Mouse (Mus musculus) neural tube, embryonic 15.5 days (tissue): ENCODE data around the gene Pyy. TPM values are rescaled to one million over a fixed set of nuclear protein-coding genes. Genes with fewer than 3 reads are reported as not detected.

ENCODE experiments used
- ATAC-seq: fragments of 200-750 bp; cut with Nextera tagmentation; 2 replicates; pipeline ENCODE4 v1.8.0; 2017; ENCODE audit warnings: mild to moderate bottlenecking, moderate TSS enrichment, moderate library complexity; ENCODE audit not compliant: low FRiP score
- H3K27ac ChIP-seq: fragments of 300-500 bp; sonication (generic); replicated peaks from 2 replicates; pipeline ENCODE4 v1.5.1; 2015; ENCODE audit warnings: mild to moderate bottlenecking, inconsistent platforms
- H3K27me3 ChIP-seq: fragments of 300-500 bp; sonication (generic); replicated peaks from 2 replicates; pipeline ENCODE4 v1.6.1; 2015; ENCODE audit warnings: inconsistent platforms
- H3K36me3 ChIP-seq: fragments of 300-500 bp; sonication (generic); 2 replicates; pipeline ENCODE4 v1.6.1; 2015; ENCODE audit warnings: inconsistent platforms
- H3K4me1 ChIP-seq: fragments of 300-500 bp; sonication (generic); 2 replicates; pipeline ENCODE4 v1.6.1; 2015; ENCODE audit warnings: inconsistent platforms
- H3K4me2 ChIP-seq: fragments of 300-500 bp; sonication (generic); 2 replicates; pipeline ENCODE4 v1.6.1; 2015; ENCODE audit warnings: inconsistent platforms, mild to moderate bottlenecking, moderate library complexity
- H3K4me3 ChIP-seq: fragments of 300-500 bp; sonication (generic); replicated peaks from 2 replicates; pipeline ENCODE4 v1.5.1; 2015; ENCODE audit warnings: mild to moderate bottlenecking, inconsistent platforms
- H3K9ac ChIP-seq: fragments of 300-500 bp; sonication (generic); replicated peaks from 2 replicates; pipeline ENCODE4 v1.6.1; 2015; ENCODE audit warnings: mild to moderate bottlenecking, inconsistent platforms
- H3K9me3 ChIP-seq: fragments of 300-500 bp; sonication (generic); replicated peaks from 2 replicates; pipeline ENCODE4 v1.6.1; 2016; ENCODE audit warnings: inconsistent platforms
- WGBS: fragments of 180-500 bp; shearing (Covaris S2); methylation state at CpG from one replicate; pipeline ENCODE4 v1.1.7; 2015; ENCODE audit warnings: mixed read lengths; 5-methylcytosine and 5-hydroxymethylcytosine counted together
- polyA plus RNA-seq: library from polyadenylated mRNA; unstranded; fragments of >200 nt; fragmentation: Nextera tagmentation; extraction: Ambion mirVana; gene quantifications from 2 replicates; pipeline ENCODE4 v1.2.1, GENCODE M21; 2015

Gene Pyy
- polyA plus RNA-seq, 1 experiment from 2014 or later = 7.8 TPM

DNA sequence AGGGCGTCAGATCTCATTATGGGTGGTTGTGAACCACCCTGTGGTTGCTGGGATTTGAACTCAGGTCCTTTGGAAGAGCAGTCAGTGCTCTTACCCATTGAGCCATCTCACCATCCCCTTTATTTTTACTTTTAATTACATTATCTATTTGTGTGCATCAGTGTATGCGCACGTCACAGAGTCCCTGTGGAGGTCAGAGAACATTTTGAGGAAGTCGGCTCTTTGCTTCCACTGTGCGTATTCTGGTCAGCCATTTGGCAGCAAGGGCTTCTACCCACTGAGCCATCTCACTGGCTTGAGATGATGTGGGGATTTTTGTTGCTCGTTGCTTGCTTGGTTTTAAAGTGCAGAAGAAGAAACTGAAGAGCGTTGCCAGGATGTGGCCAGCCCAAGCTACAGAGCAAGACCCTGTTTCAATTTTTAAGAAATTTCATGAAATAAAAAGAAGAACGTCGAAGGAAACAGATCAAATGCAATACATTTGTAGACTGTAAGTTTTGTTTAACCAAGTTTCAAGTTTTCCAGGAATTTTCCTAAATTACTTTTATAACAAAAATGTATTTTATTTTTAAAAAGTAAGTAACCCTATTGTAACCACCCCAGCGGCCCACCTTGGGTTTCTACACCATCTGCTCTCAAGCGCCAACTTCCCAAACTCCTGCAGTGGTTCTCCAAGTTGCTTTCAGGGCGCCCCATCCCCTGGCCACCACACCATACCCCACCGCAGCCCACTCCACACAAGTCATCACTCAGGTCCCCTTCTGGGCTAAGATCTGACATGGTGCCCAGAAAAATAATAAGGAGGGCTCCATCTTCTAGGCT lies 30.2 kb upstream of the Pyy start:
- WGBS = 47% methylated on average over 13 of the region's 13 CpGs
- peaks cover 10% of the 10 kb centered on the region for H3K4me1 ChIP-seq
- H3K9me3 ChIP-seq = no peaks in the 10 kb centered on the region
- H3K4me2 ChIP-seq = peak overlapping the region; percentile 66
- H3K4me3 ChIP-seq = peak overlapping the region; percentile 29
- 0 out of 2 replicates have a peak, but pooled peaks cover 17% of the 10 kb centered on the region for H3K27me3 ChIP-seq
- no peaks in the 10 kb centered on the region for H3K36me3 ChIP-seq
- no peak for ATAC-seq
- no peak overlapping the region for H3K27ac ChIP-seq
- H3K9ac ChIP-seq = peak overlapping the region; percentile 42; the same call in 1 of the 2 replicates

DNA sequence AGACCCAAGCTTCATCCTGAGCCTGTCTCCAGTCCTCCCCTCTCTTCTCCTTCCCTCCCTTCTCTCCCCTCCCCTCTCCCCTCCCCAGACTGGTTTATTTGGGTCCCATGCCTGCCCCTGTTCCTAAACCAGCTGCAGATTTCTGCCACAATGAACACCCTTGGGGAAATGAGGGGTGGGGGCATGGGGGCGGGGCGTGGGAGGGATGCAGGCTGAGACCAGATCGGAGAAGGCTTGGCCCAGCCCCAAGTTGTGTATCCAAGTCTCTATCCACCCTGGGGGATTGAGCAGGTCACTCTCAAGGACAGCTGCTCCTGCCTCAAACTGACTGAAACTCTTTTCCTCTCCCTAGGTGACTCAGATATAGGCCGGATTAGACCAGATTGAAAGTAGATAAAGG lies 26.9 kb upstream of the Pyy start:
- Histone ChIP-seq H3K9me3 (no peaks in the 10 kb centered on the region), H3K4me3 (no peak overlapping the region), H3K4me2 (no peak overlapping the region), H3K27ac (no peak overlapping the region), H3K9ac (no peak overlapping the region), H3K4me1 (peaks cover 10% of the 10 kb centered on the region), H3K27me3 (0 out of 2 replicates have a peak, but pooled peaks cover 11% of the 10 kb centered on the region), H3K36me3 (no peaks in the 10 kb centered on the region)
- ATAC-seq = no peak
- WGBS = 24% methylated on average over 4 of the region's 4 CpGs

DNA sequence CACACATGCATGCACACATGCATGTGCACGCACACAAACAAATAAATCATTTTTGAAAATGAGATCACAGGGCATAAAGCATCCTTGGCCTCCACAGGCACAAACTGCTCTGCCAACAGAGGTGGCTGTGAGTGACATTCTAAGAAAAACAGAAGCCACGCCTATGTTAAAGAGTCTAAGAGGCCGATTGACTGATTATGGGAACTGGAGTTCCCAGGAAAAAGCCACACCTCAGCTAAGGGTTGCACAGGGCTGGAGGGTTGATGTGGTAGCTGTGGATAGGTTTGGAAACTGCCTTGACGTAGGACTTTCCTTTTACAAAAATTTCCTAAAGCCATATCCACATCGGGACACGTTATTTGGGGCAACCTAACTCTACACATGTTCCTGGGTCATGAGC lies 9.8 kb upstream of the Pyy start:
- H3K4me1 ChIP-seq = no peaks in the 10 kb centered on the region
- no peaks in the 10 kb centered on the region for H3K9me3 ChIP-seq
- ATAC-seq = no peak
- H3K4me3 ChIP-seq = no peak overlapping the region
- peaks cover 3% of the 10 kb centered on the region for H3K27me3 ChIP-seq
- H3K4me2 ChIP-seq = no peak overlapping the region
- 87% methylated on average over 6 of the region's 6 CpGs for WGBS
- no peak overlapping the region for H3K27ac ChIP-seq
- no peaks in the 10 kb centered on the region for H3K36me3 ChIP-seq
- H3K9ac ChIP-seq = no peak overlapping the region

DNA sequence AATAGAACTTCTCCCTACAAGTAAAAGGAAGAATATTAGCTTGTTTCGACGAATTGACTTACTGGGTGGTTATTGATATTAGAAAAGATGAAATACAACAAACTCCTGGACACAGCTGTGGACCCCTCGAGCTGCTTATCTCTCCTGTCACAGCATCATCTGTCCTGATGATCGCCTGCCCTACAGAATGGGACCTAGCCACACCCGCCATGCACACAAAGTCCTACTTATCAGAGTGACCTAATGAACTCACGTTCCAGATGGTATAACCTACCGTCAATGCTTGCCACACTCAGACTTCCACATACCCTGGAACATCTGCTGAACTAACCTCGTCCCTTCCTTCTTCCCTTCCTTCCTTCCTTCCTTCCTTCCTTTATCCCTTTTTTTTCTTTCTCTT lies 8.6 kb upstream of the Pyy start:
- H3K9ac ChIP-seq = no peak overlapping the region
- 85% methylated on average over 8 of the region's 8 CpGs for WGBS
- ATAC-seq = no peak
- peaks cover 7% of the 10 kb centered on the region for H3K27me3 ChIP-seq
- H3K4me3 ChIP-seq = no peak overlapping the region
- no peak overlapping the region for H3K4me2 ChIP-seq
- no peak overlapping the region for H3K27ac ChIP-seq
- H3K36me3 ChIP-seq = no peaks in the 10 kb centered on the region
- H3K9me3 ChIP-seq = no peaks in the 10 kb centered on the region
- no peaks in the 10 kb centered on the region for H3K4me1 ChIP-seq

DNA sequence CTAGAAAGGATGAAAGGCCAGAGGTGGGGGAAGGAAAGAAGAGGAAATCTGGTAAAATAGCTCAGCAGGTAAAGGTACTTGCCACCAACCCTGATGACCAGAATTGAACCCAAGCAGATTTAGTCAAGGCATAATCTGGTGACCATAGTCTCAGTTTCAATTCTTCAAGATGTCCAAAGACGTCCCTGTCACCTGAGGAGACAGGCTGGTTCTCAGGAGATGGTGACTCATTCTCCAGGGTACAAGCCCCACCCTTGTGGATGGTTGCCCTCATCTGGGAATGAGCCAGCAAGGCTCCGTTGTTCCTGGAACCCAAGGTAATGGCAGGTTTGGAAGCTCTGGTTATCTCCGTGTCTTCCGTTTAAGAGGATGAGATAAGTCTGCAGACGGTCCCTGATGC lies 3.9 kb upstream of the Pyy start:
- Histone ChIP-seq H3K27me3 (peaks cover 37% of the 10 kb centered on the region), H3K27ac (no peak overlapping the region), H3K36me3 (no peaks in the 10 kb centered on the region), H3K9me3 (no peaks in the 10 kb centered on the region), H3K4me2 (no peak overlapping the region), H3K4me3 (no peak overlapping the region), H3K4me1 (0 out of 2 replicates have a peak, but pooled peaks cover 3% of the 10 kb centered on the region), H3K9ac (no peak overlapping the region)
- 84% methylated on average over 5 of the region's 5 CpGs for WGBS
- no peak for ATAC-seq

DNA sequence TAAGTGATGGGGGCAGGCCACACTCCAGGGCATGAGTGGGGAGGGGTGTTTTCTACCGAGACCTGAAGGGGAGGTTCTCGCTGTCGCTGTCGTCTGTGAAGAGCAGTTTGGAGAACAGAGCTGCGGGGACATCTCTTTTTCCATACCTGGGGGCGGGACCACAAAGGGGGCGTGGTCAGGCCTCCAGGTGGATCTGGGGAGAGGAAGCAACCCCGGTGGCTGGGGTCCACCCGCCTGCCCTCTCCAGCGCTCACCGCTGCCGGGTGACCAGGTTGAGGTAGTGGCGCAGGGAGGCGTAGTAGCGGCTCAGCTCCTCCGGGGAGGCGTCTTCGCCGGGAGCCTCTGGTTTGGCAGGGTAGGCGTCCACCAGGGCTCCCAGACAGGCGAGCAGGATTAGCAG lies 721 bp downstream of the Pyy start:
- Histone ChIP-seq H3K27me3 (peaks cover 75% of the 10 kb centered on the region), H3K4me2 (no peak overlapping the region)
- 2% methylated on average over 18 of the region's 21 CpGs for WGBS

DNA sequence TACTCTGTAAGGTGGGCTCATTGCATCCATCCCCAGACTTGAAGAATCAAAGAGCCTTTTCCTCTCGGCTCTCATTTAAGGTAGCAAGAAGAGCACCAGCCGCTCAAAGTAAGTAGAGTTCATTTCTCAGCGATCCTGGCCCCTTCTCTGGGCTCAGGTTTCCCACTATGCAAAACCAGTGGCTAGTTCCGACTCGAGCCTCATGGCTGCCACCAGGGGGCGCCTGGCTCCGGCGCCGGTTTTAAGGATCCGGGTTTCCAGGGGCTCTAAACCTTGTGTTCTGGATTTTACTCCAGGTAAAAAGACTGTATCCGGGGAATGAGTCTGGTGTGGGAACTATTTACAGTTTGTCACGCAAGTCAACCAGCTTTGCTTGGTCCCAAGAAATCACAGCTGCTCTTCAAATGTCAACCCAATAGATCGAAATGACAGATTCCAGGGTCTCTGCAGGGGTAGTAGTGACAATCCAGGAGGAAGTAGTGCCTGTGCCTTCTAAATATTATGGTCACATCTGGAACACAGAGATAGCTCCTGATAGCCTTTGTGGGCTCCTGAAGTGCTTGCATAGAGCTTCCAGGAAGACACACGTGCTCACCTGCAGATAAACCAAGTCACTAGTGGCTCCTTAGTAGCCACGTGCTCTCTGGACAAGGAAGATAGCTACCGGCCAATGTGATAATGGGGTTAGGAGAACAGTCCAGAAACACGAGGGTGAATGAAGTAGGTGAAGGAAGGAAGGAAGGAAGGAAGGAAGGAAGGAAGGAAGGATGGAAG lies 5.0 kb downstream of the Pyy start:
- Histone ChIP-seq H3K4me1 (peaks cover 4% of the 10 kb centered on the region), H3K27me3 (peaks cover 68% of the 10 kb centered on the region), H3K9me3 (no peaks in the 10 kb centered on the region)

More for the DNA sequence above, 721 bp downstream of the Pyy start:
- ATAC-seq = no peak
- no peak overlapping the region for H3K4me3 ChIP-seq
- H3K4me1 ChIP-seq = 0 out of 2 replicates have a peak, but pooled peaks cover 3% of the 10 kb centered on the region
- H3K9me3 ChIP-seq = no peaks in the 10 kb centered on the region
- no peaks in the 10 kb centered on the region for H3K36me3 ChIP-seq
- no peak overlapping the region for H3K9ac ChIP-seq
- no peak overlapping the region for H3K27ac ChIP-seq

DNA sequence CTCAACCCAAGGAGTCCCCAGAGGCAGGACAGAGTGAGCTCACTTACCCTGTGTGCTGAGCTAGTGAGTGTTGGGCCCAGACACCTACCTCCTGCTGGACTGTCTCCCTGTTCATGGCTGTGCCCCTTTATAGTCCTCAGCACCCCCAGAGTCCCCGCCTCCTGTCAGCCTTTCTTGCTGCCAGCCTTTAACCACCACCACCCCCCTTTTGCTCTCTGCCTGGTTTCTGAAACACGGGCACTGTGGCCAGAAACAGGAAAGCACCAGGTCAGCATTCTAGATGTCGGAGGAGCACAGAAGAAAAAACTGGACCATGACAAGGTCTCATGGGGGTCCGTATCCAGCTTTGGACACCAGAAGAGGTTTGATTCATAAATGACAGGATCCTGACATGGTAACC lies 6.4 kb downstream of the Pyy start, which contains the start of gene Ppy:
TSS of gene Ppy (minus strand) at position 101 of the 400 bp plus-strand sequence.
- no peak within 1 kb of the TSS for H3K4me3 ChIP-seq
- no peaks in the 10 kb centered on the region for H3K9me3 ChIP-seq
- H3K27me3 ChIP-seq = peaks cover 55% of the 10 kb centered on the region
- no peak within 1 kb of the TSS for H3K4me2 ChIP-seq
- H3K36me3 ChIP-seq = no peaks in the 10 kb centered on the region
- ATAC-seq = no peak
- WGBS = 80% methylated on average over 4 of the region's 4 CpGs
- H3K27ac ChIP-seq = no peak within 1 kb of the TSS
- peaks cover 16% of the 10 kb centered on the region for H3K4me1 ChIP-seq
- H3K9ac ChIP-seq = no peak within 1 kb of the TSS

More for the DNA sequence above, 5.0 kb downstream of the Pyy start:
- no peak overlapping the region for H3K4me3 ChIP-seq
- no peak for ATAC-seq
- H3K27ac ChIP-seq = no peak overlapping the region
- no peak overlapping the region for H3K9ac ChIP-seq
- WGBS = 20% methylated on average over 17 of the region's 17 CpGs
- H3K4me2 ChIP-seq = no peak overlapping the region
- no peaks in the 10 kb centered on the region for H3K36me3 ChIP-seq

DNA sequence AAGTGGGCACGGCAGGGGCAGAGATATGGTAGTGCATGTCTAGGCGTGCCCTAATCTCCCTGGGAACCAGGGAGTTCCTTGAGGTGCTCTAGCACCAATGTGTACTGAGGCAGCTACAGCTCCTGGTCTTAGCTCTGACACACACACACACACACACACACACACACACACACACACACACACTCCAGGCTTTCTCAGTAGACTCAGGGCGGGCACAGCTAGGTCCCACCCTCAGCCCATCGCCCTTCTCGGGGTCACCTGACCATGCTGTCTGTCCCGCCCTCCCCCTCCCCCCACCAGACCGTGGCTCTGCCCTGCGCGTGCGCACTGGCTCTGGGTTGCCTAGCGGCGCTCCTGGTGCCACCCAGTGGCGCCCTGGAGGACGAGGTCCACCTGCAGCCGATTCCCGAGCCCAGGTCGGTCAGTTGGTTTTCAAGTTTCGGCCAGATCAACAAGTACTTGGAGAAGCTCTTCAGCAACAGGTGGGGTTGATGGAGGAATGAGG lies 10.7 kb downstream of the Pyy start:
- no peaks in the 10 kb centered on the region for H3K36me3 ChIP-seq
- H3K9ac ChIP-seq = 0 out of 2 replicates have a peak overlapping the region, but pooled peaks have one; percentile 30
- peaks cover 18% of the 10 kb centered on the region for H3K27me3 ChIP-seq
- ATAC-seq = peak; percentile 90
- no peak overlapping the region; the same call in 1 of the 2 replicates for H3K27ac ChIP-seq
- peak overlapping the region; percentile 28 for H3K4me3 ChIP-seq
- peak overlapping the region; percentile 58 for H3K4me2 ChIP-seq
- whole genome bisulfite sequencing = 7% methylated on average over 17 of the region's 18 CpGs
- no peaks in the 10 kb centered on the region for H3K9me3 ChIP-seq
- H3K4me1 ChIP-seq = peaks cover 16% of the 10 kb centered on the region

DNA sequence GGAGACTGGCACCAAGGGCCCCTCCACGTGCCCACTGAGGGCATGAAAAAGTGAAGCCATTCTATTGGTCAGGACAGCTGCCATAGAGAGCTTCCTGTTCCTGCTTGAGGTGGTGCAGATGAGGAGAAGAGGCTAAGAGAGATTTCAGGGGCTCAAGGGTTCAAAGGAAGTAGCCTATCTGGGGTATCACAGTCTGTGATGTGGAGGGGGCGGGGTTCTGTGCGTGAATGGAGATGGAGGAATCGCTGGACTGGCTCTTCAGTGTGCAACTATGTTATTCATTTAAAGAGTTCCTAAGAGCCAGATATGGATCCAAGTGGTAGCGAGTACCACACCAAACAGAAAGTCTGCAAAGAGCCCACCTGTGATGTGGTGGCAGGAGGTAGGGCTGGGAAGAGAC lies 11.2 kb downstream of the Pyy start:
- no peak for ATAC-seq
- WGBS = 75% methylated on average over 5 of the region's 5 CpGs
- Histone ChIP-seq H3K27ac (no peak overlapping the region; the same call in 1 of the 2 replicates), H3K36me3 (no peaks in the 10 kb centered on the region), H3K4me2 (peak overlapping the region; percentile 58), H3K4me1 (peaks cover 16% of the 10 kb centered on the region), H3K27me3 (peaks cover 14% of the 10 kb centered on the region), H3K9ac (no peak overlapping the region), H3K9me3 (no peaks in the 10 kb centered on the region), H3K4me3 (peak overlapping the region; percentile 28; the same call in 1 of the 2 replicates)

DNA sequence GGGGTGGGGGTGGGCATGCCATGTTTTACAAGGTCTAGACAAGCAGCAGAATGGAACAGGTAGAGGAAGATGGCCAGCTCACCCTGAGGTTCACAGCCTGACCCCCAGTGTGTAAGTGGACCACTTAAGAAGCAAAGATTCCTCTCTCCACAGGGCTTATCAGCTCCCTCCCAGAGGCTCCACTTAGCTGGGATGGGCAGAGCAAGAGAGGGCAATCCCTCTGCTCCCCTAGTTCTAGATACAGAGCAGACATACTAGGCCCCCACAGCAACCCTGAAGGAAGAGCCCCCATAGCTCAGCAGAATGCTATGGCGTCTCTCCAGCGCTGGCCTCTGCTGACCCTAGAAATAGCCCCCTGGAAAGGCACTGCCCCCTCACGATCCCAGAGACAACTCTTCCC lies 12.0 kb downstream of the Pyy start:
- H3K27me3 ChIP-seq = 0 out of 2 replicates have a peak, but pooled peaks cover 9% of the 10 kb centered on the region
- no peaks in the 10 kb centered on the region for H3K9me3 ChIP-seq
- H3K4me3 ChIP-seq = no peak overlapping the region
- H3K27ac ChIP-seq = no peak overlapping the region
- WGBS = 90% methylated on average over 3 of the region's 3 CpGs
- H3K4me2 ChIP-seq = no peak overlapping the region
- ATAC-seq = no peak
- H3K36me3 ChIP-seq = no peaks in the 10 kb centered on the region
- H3K4me1 ChIP-seq = peaks cover 16% of the 10 kb centered on the region
- no peak overlapping the region for H3K9ac ChIP-seq
